ENCODE assay signal across 26 mouse cellular contexts in the genomic region with DNA sequence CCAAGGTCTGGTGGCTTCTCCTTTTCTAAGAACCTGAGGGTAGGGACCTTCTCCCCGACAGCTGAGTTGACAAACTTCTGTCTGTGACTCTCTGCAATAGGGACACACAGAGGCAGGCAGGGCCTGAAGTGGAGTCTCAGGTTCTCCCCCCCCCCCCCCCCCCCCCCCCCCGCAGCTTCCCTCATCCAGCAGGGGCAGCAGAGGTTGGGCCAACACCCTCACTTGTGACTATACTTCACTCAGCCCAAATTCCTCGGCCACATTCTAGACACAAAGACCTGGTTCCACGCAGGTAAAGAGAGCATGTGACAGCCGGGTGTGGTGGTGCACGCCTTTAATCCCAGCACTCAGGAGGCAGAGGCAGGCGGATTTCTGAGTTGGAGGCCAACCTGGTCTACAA. TPM values are rescaled to one million over a fixed set of nuclear protein-coding genes. Genes with fewer than 3 reads are reported as not detected.
DNase-seq lines count a peak whose midpoint lies in the region; ATAC-seq and TF ChIP-seq lines count a peak whose summit lies in the region.
"Had no signal": no experiment of that assay in that cellular context is flagged by ENCODE, and none has a peak within 500 bp of the region (broad histone marks: within the 10 kb centered on the region; RNA-seq: fewer than 3 reads in every experiment).

No protein-coding gene starts in this region.

- peaks cover 47% of the 10 kb centered on the region for H3K27me3 ChIP-seq in heart, embryonic 10.5 days (ENCODE audit: insufficient read depth, poor library complexity, severe bottlenecking)
- H3K27me3 ChIP-seq in heart, embryonic 11.5 days (ENCODE audit: control insufficient read depth, insufficient read depth, low read length), result peaks cover 6% of the 10 kb centered on the region
- H3K27me3 ChIP-seq in lung, postnatal 0 days (replicated peaks; ENCODE audit: insufficient read depth, low read length), result no peaks in the 10 kb centered on the region
- no peaks in the 10 kb centered on the region for H3K27me3 ChIP-seq in intestine, postnatal 0 days (replicated peaks; ENCODE audit: control insufficient read depth, insufficient read depth, low read length)
- H3K27me3 ChIP-seq in stomach, postnatal 0 days (ENCODE audit: control insufficient read depth, insufficient read depth, low read length), result no peaks in the 10 kb centered on the region
- H3K27me3 ChIP-seq: embryonic facial prominence, embryonic 12.5 days had no signal

- no peak overlapping the region for H3K4me2 ChIP-seq in heart, embryonic 11.5 days
- no peak overlapping the region for H3K4me2 ChIP-seq in lung, postnatal 0 days (replicated peaks; ENCODE audit: low read depth, low read length)
- peak overlapping the region; percentile 35; the same call in 1 of the 2 replicates for H3K4me2 ChIP-seq in intestine, postnatal 0 days (replicated peaks; ENCODE audit: low read depth)
- no peak overlapping the region for H3K4me2 ChIP-seq in stomach, postnatal 0 days (replicated peaks; ENCODE audit: low read depth)
- H3K4me2 ChIP-seq: embryonic facial prominence, embryonic 12.5 days had no signal

- TF ChIP-seq EP300 in lung, postnatal 0 days (IDR thresholded peaks at IDR 0.05), result no peak
- TF ChIP-seq EP300 in stomach, postnatal 0 days (optimal IDR thresholded peaks at IDR 0.05), result no peak

- H3K9ac ChIP-seq in heart, embryonic 11.5 days (ENCODE audit: low read depth, low read length), result no peak overlapping the region
- no peak overlapping the region for H3K9ac ChIP-seq in lung, postnatal 0 days (replicated peaks; ENCODE audit: low read depth)
- H3K9ac ChIP-seq in intestine, postnatal 0 days (ENCODE audit: low read depth, low read length), result no peak overlapping the region
- H3K9ac ChIP-seq in stomach, postnatal 0 days (ENCODE audit: low read length), result no peak overlapping the region
- H3K9ac ChIP-seq: embryonic facial prominence, embryonic 12.5 days had no signal

- peaks cover 42% of the 10 kb centered on the region for H3K4me1 ChIP-seq in heart, embryonic 10.5 days
- H3K4me1 ChIP-seq in heart, embryonic 11.5 days (ENCODE audit: control insufficient read depth, insufficient read depth, low read length), result peaks cover 17% of the 10 kb centered on the region
- peaks cover 20% of the 10 kb centered on the region for H3K4me1 ChIP-seq in lung, postnatal 0 days (ENCODE audit: insufficient read depth, low read depth, low read length)
- H3K4me1 ChIP-seq in intestine, postnatal 0 days (replicated peaks; ENCODE audit: control insufficient read depth, insufficient read depth, low read length), result peaks cover 4% of the 10 kb centered on the region
- no peaks in the 10 kb centered on the region for H3K4me1 ChIP-seq in stomach, postnatal 0 days (replicated peaks; ENCODE audit: control insufficient read depth, insufficient read depth)
- H3K4me1 ChIP-seq: megakaryocyte, embryonic 14.5 days had no signal

- WGBS in heart, embryonic 10.5 days, result 78% methylated on average over 6 of the region's 7 CpGs
- 83% methylated on average over 6 of the region's 7 CpGs for WGBS in heart, embryonic 11.5 days (ENCODE audit: insufficient replicate concordance)
- 60% methylated on average over 6 of the region's 7 CpGs for WGBS in lung, postnatal 0 days
- 63% methylated on average over 6 of the region's 7 CpGs for WGBS in intestine, postnatal 0 days
- 63% methylated on average over 6 of the region's 7 CpGs for WGBS in stomach, postnatal 0 days

- H3K9me3 ChIP-seq in heart, embryonic 10.5 days, result no peaks in the 10 kb centered on the region
- H3K9me3 ChIP-seq in heart, embryonic 11.5 days (replicated peaks; ENCODE audit: control insufficient read depth, low read length), result no peaks in the 10 kb centered on the region
- H3K9me3 ChIP-seq in lung, postnatal 0 days (ENCODE audit: low read length), result no peaks in the 10 kb centered on the region
- no peaks in the 10 kb centered on the region for H3K9me3 ChIP-seq in intestine, postnatal 0 days (ENCODE audit: control insufficient read depth)
- no peaks in the 10 kb centered on the region for H3K9me3 ChIP-seq in stomach, postnatal 0 days (ENCODE audit: control insufficient read depth, low read length)
- H3K9me3 ChIP-seq: embryonic facial prominence, embryonic 12.5 days; megakaryocyte, embryonic 14.5 days had no signal

- H3K4me3 ChIP-seq in heart, embryonic 10.5 days, result no peak overlapping the region
- no peak overlapping the region for H3K4me3 ChIP-seq in heart, embryonic 11.5 days (ENCODE audit: low read depth, low read length)
- no peak overlapping the region for H3K4me3 ChIP-seq in lung, postnatal 0 days (ENCODE audit: low read depth, low read length)
- H3K4me3 ChIP-seq in intestine, postnatal 0 days (ENCODE audit: low read depth, low read length), result no peak overlapping the region
- H3K4me3 ChIP-seq in stomach, postnatal 0 days (ENCODE audit: low read depth, low read length), result no peak overlapping the region
- H3K4me3 ChIP-seq: embryonic facial prominence, embryonic 12.5 days; erythroblast, embryonic 14.5 days; layer of hippocampus, adult 2 months; megakaryocyte, embryonic 14.5 days had no signal

- no peak; the same call in 1 of the 2 replicates for TF ChIP-seq CTCF in lung, postnatal 0 days (IDR thresholded peaks at IDR 0.05)
- TF ChIP-seq CTCF in intestine, postnatal 0 days (IDR thresholded peaks at IDR 0.05; ENCODE audit: low read depth), result peak; percentile 24; the same call in 1 of the 2 replicates
- TF ChIP-seq CTCF in stomach, postnatal 0 days (IDR thresholded peaks at IDR 0.05; ENCODE audit: low read depth), result no peak

- peak overlapping the region; percentile 83; the same call in 1 of the 2 replicates for H3K27ac ChIP-seq in heart, embryonic 10.5 days
- H3K27ac ChIP-seq in heart, embryonic 11.5 days (ENCODE audit: low read depth, low read length), result no peak overlapping the region
- H3K27ac ChIP-seq in lung, postnatal 0 days (ENCODE audit: low read length), result peak overlapping the region; percentile 72; the same call in 1 of the 2 replicates
- peak overlapping the region; percentile 79 for H3K27ac ChIP-seq in intestine, postnatal 0 days (ENCODE audit: low read depth, low read length)
- H3K27ac ChIP-seq in stomach, postnatal 0 days (replicated peaks), result peak overlapping the region; percentile 91
- H3K27ac ChIP-seq: embryonic facial prominence, embryonic 12.5 days; hindbrain, postnatal 0 days had no signal

- H3K36me3 ChIP-seq in heart, embryonic 10.5 days, result peaks cover 1% of the 10 kb centered on the region; the same call in 1 of the 2 replicates
- H3K36me3 ChIP-seq in heart, embryonic 11.5 days (ENCODE audit: control insufficient read depth, insufficient read depth, low read length), result no peaks in the 10 kb centered on the region
- no peaks in the 10 kb centered on the region for H3K36me3 ChIP-seq in lung, postnatal 0 days (ENCODE audit: insufficient read depth, low read length)
- H3K36me3 ChIP-seq in intestine, postnatal 0 days (ENCODE audit: control insufficient read depth, insufficient read depth), result peaks cover 3% of the 10 kb centered on the region; the same call in 1 of the 2 replicates
- H3K36me3 ChIP-seq in stomach, postnatal 0 days (ENCODE audit: control insufficient read depth, insufficient read depth, low read length), result no peaks in the 10 kb centered on the region
- H3K36me3 ChIP-seq: embryonic facial prominence, embryonic 12.5 days had no signal

- DNase-seq in heart, embryonic 10.5 days (ENCODE audit: low spot score), result no peak
- DNase-seq in lung, postnatal 0 days (ENCODE audit: low spot score), result peak; percentile 49
- DNase-seq in lung, postnatal 36 days, result no peak
- peak; percentile 52 for DNase-seq in stomach, postnatal 0 days (ENCODE audit: low spot score)
- no peak for DNase-seq in ovary, postnatal 14 days (ENCODE audit: low spot score)
- no peak for DNase-seq in cerebellum, adult 18-20 months
- DNase-seq: cerebellum, adult 2 months; gastrocnemius, postnatal 25 days; heart, postnatal 36 days; kidney, adult 8-10 months; kidney, postnatal 14 days; layer of hippocampus, postnatal 36 days; right cerebral cortex, postnatal 4 days had no signal

- no peak for ATAC-seq in heart, embryonic 11.5 days (replicated peaks; ENCODE audit: insufficient number of reproducible peaks, low FRiP score, low TSS enrichment)
- ATAC-seq in lung, postnatal 0 days, result peak; percentile 39
- no peak for ATAC-seq in intestine, postnatal 0 days
- ATAC-seq in stomach, postnatal 0 days (ENCODE audit: low FRiP score, low TSS enrichment), result no peak
- ATAC-seq: CD4-positive, CD25-positive, alpha-beta regulatory T cell, adult 4 months; forebrain, embryonic 14.5 days; hindbrain, postnatal 0 days; midbrain, embryonic 16.5 days had no signal

RNA-seq across cellular contexts. Expression of gene B230104I21Rik, which starts 24.5 kb away (rescaled TPM):
- not detected in 2 replicates for polyA plus RNA-seq in heart, embryonic 10.5 days (2016; fragmentation: Nextera tagmentation; extraction: Ambion mirVana)
- polyA plus RNA-seq in heart, embryonic 11.5 days (2014; fragmentation: Nextera tagmentation; extraction: Ambion mirVana), result 0.24 TPM in 1 of 2 replicates, not detected in the other
- polyA plus RNA-seq in lung, postnatal 0 days (2015; fragmentation: Nextera tagmentation; extraction: Ambion mirVana), result not detected in 2 replicates
- polyA plus RNA-seq in intestine, postnatal 0 days (2015; fragmentation: Nextera tagmentation; extraction: Ambion mirVana), result not detected in 2 replicates
- not detected in 2 replicates for polyA plus RNA-seq in stomach, postnatal 0 days (2015; fragmentation: Nextera tagmentation; extraction: Ambion mirVana)
- polyA plus RNA-seq: CD4-positive, CD25-positive, alpha-beta regulatory T cell, adult 4 months; embryonic facial prominence, embryonic 12.5 days; erythroblast, embryonic 14.5 days; forebrain, embryonic 14.5 days; hindbrain, postnatal 0 days; liver, adult 2 months; midbrain, embryonic 16.5 days; thymus, postnatal 0 days; urinary bladder, adult 2 months had no signal

RNA-seq across cellular contexts. Expression of gene Arhgef16, which starts 59.0 kb away (rescaled TPM):
- polyA plus RNA-seq in heart, embryonic 10.5 days (2016; fragmentation: Nextera tagmentation; extraction: Ambion mirVana), result 3.3 and 7.4 TPM in 2 replicates
- 1.1 and 1.5 TPM in 2 replicates for polyA plus RNA-seq in heart, embryonic 11.5 days (2014; fragmentation: Nextera tagmentation; extraction: Ambion mirVana)
- polyA plus RNA-seq in lung, postnatal 0 days (2015; fragmentation: Nextera tagmentation; extraction: Ambion mirVana), result 15.9 and 20.2 TPM in 2 replicates
- polyA plus RNA-seq in intestine, postnatal 0 days (2015; fragmentation: Nextera tagmentation; extraction: Ambion mirVana), result 65.9 and 69.4 TPM in 2 replicates
- 38.5 and 41.2 TPM in 2 replicates for polyA plus RNA-seq in stomach, postnatal 0 days (2015; fragmentation: Nextera tagmentation; extraction: Ambion mirVana)

Comparison
In these comparisons a context has a peak if more than half of its experiments do, and no peak if none do; other contexts are left out.
1. DNase-seq: peak in lung, postnatal 0 days (single experiment) and stomach, postnatal 0 days (single experiment); none in heart, embryonic 10.5 days (single experiment), lung, postnatal 36 days (single experiment), ovary, postnatal 14 days (single experiment) and cerebellum, adult 18-20 months (0 of 2).